Mouse (Mus musculus) forebrain, embryonic 11.5 days (tissue): Measurements from ENCODE around the gene Cdh1. TPM values are rescaled to one million over a fixed set of nuclear protein-coding genes. Genes with fewer than 3 reads are reported as not detected.

Experiments
- ATAC-seq: fragments of 200-750 bp; cut with Nextera tagmentation; replicated peaks from 2 replicates; pipeline ENCODE4 v1.8.0; 2017; ENCODE audit warnings: moderate TSS enrichment; ENCODE audit not compliant: low FRiP score
- DNase-seq: peaks from one replicate; pipeline ENCODE4 v3.0.0-alpha.2; 2017; ENCODE audit warnings: low spot score
- H3K27ac ChIP-seq: fragments of 300-500 bp; sonication (generic); 2 replicates; pipeline ENCODE4 v1.5.1; 2014; ENCODE audit warnings: low read depth, low read length
- H3K27me3 ChIP-seq: fragments of 300-500 bp; sonication (generic); 2 replicates; pipeline ENCODE4 v1.6.1; 2014; ENCODE audit warnings: mild to moderate bottlenecking, low read length, mixed read lengths; ENCODE audit not compliant: control insufficient read depth, insufficient read depth
- H3K36me3 ChIP-seq: fragments of 300-500 bp; sonication (generic); 2 replicates; pipeline ENCODE4 v1.6.1; 2014; ENCODE audit warnings: mild to moderate bottlenecking, low read length, moderate library complexity, mixed read lengths; ENCODE audit not compliant: control insufficient read depth, insufficient read depth
- H3K4me1 ChIP-seq: fragments of 300-500 bp; sonication (generic); replicated peaks from 2 replicates; pipeline ENCODE4 v1.6.1; 2014; ENCODE audit warnings: low read length, mixed read lengths; ENCODE audit not compliant: control insufficient read depth, insufficient read depth
- H3K4me2 ChIP-seq: fragments of 300-500 bp; sonication (generic); 2 replicates; pipeline ENCODE4 v1.6.1; 2014; ENCODE audit warnings: low read depth, mild to moderate bottlenecking, low read length, moderate library complexity, mixed read lengths; ENCODE audit not compliant: severe bottlenecking
- H3K4me3 ChIP-seq: fragments of 300-500 bp; sonication (generic); 2 replicates; pipeline ENCODE4 v1.5.1; 2014; ENCODE audit warnings: low read depth, low read length
- H3K9ac ChIP-seq: fragments of 300-500 bp; sonication (generic); 2 replicates; pipeline ENCODE4 v1.6.1; 2014; ENCODE audit warnings: low read length
- H3K9me3 ChIP-seq: fragments of 300-500 bp; sonication (generic); 2 replicates; pipeline ENCODE4 v1.6.1; 2016; ENCODE audit warnings: low read length, mixed read lengths; ENCODE audit not compliant: control insufficient read depth
- WGBS: fragments of 180-500 bp; shearing (Covaris S2); extraction: QIAGEN DNeasy Blood & Tissue Kit; methylation state at CpG from one replicate; pipeline ENCODE4 v1.1.7; 2014; 5-methylcytosine and 5-hydroxymethylcytosine counted together
- polyA plus RNA-seq: library from polyadenylated mRNA; unstranded; fragments of >200 nt; fragmentation: Nextera tagmentation; extraction: Ambion mirVana; gene quantifications from 2 replicates; pipeline ENCODE4 v1.2.1, GENCODE M21; 2014

Cdh1 gene
- polyA plus RNA-seq, 1 experiment from 2014 or later = 5.1 TPM

GRCm38 (mm10) chr8:106704199-106704900, 101.2 kb downstream of the Cdh1 start:
- H3K27ac ChIP-seq = no peak overlapping the region

GRCm38 (mm10) chr8:106704901-106705321, 101.8 kb downstream of the Cdh1 start:
- H3K9ac ChIP-seq = no peak overlapping the region
- ATAC-seq (no peak), DNase-seq (no peak)
- no peak overlapping the region for H3K4me3 ChIP-seq
- no peak overlapping the region for H3K27ac ChIP-seq
- no peak overlapping the region for H3K4me2 ChIP-seq
- 80% methylated on average over 9 of the region's 9 CpGs for WGBS
- H3K27me3 ChIP-seq = no peaks in the 10 kb centered on the region
- no peaks in the 10 kb centered on the region for H3K9me3 ChIP-seq
- no peaks in the 10 kb centered on the region for H3K4me1 ChIP-seq
- H3K36me3 ChIP-seq = no peaks in the 10 kb centered on the region

More at GRCm38 (mm10) chr8:106704199-106704900, 101.2 kb downstream of the Cdh1 start:
- 90% methylated on average over 9 of the region's 9 CpGs for WGBS
- H3K4me3 ChIP-seq = no peak overlapping the region
- H3K4me2 ChIP-seq = no peak overlapping the region
- no peak overlapping the region for H3K9ac ChIP-seq
- no peak for ATAC-seq
- no peaks in the 10 kb centered on the region for H3K36me3 ChIP-seq
- DNase-seq = no peak
- H3K9me3 ChIP-seq = no peaks in the 10 kb centered on the region
- H3K4me1 ChIP-seq = no peaks in the 10 kb centered on the region
- H3K27me3 ChIP-seq = no peaks in the 10 kb centered on the region

- no peak overlapping the region for H3K4me3 ChIP-seq
- no peak overlapping the region for H3K9ac ChIP-seq
- DNase-seq = no peak
- H3K36me3 ChIP-seq = no peaks in the 10 kb centered on the region
- no peaks in the 10 kb centered on the region for H3K4me1 ChIP-seq
- no peak overlapping the region for H3K27ac ChIP-seq
- no peaks in the 10 kb centered on the region for H3K9me3 ChIP-seq
- WGBS = 93% methylated on average over 6 of the region's 6 CpGs
- ATAC-seq = no peak
- H3K4me2 ChIP-seq = no peak overlapping the region
- no peaks in the 10 kb centered on the region for H3K27me3 ChIP-seq
Measured at GRCm38 (mm10) chr8:106706194-106706593, 103.0 kb downstream of the Cdh1 start.

GRCm38 (mm10) chr8:106710002-106710401, 106.9 kb downstream of the Cdh1 start:
- 94% methylated on average over 2 of the region's 2 CpGs for WGBS
- Histone ChIP-seq H3K4me1 (no peaks in the 10 kb centered on the region), H3K27ac (no peak overlapping the region), H3K27me3 (no peaks in the 10 kb centered on the region), H3K36me3 (no peaks in the 10 kb centered on the region), H3K4me3 (no peak overlapping the region), H3K9ac (no peak overlapping the region), H3K4me2 (no peak overlapping the region), H3K9me3 (no peaks in the 10 kb centered on the region)
- DNase-seq (no peak), ATAC-seq (no peak)

- Histone ChIP-seq H3K9me3 (no peaks in the 10 kb centered on the region), H3K27ac (no peak overlapping the region), H3K9ac (no peak overlapping the region), H3K4me1 (no peaks in the 10 kb centered on the region), H3K27me3 (no peaks in the 10 kb centered on the region), H3K36me3 (no peaks in the 10 kb centered on the region), H3K4me3 (no peak overlapping the region), H3K4me2 (no peak overlapping the region)
- DNase-seq (no peak), ATAC-seq (no peak)
- WGBS = 77% methylated on average over 3 of the region's 3 CpGs
Measured at GRCm38 (mm10) chr8:106712487-106712886, 109.3 kb downstream of the Cdh1 start.

- H3K9ac ChIP-seq = no peak overlapping the region
- ATAC-seq (no peak), DNase-seq (no peak)
- H3K4me2 ChIP-seq = no peak overlapping the region
- no peak overlapping the region for H3K4me3 ChIP-seq
- no peaks in the 10 kb centered on the region for H3K9me3 ChIP-seq
- no peaks in the 10 kb centered on the region for H3K4me1 ChIP-seq
- no peaks in the 10 kb centered on the region for H3K27me3 ChIP-seq
- no peak overlapping the region for H3K27ac ChIP-seq
- no peaks in the 10 kb centered on the region for H3K36me3 ChIP-seq
- WGBS = 68% methylated on average over 4 of the region's 4 CpGs
Measured at GRCm38 (mm10) chr8:106714297-106714696, 111.1 kb downstream of the Cdh1 start.

- no peaks in the 10 kb centered on the region for H3K4me1 ChIP-seq
- no peaks in the 10 kb centered on the region for H3K36me3 ChIP-seq
- H3K27me3 ChIP-seq = no peaks in the 10 kb centered on the region
- DNase-seq (peak; percentile 80), ATAC-seq (0 out of 2 replicates have a peak, but pooled peaks have one; percentile 44)
- no peak overlapping the region for H3K27ac ChIP-seq
- no peak overlapping the region for H3K4me3 ChIP-seq
- H3K9ac ChIP-seq = no peak overlapping the region
- H3K4me2 ChIP-seq = no peak overlapping the region
- 32% methylated on average over 17 of the region's 17 CpGs for WGBS
- no peaks in the 10 kb centered on the region for H3K9me3 ChIP-seq
Measured at GRCm38 (mm10) chr8:106718091-106718500, 114.9 kb downstream of the Cdh1 start.
